Mouse (Mus musculus) C2C12 (cell line): ENCODE results near the gene 4930595M18Rik. TPM values are rescaled to one million over a fixed set of nuclear protein-coding genes. Genes with fewer than 3 reads are reported as not detected.

ENCODE experiments used
- H3K27me3 ChIP-seq: one replicate; pipeline ENCODE4 v1.6.1; 2011; ENCODE audit not compliant: control insufficient read depth, insufficient read depth, insufficient read length
- H3K36me3 ChIP-seq: one replicate; pipeline ENCODE4 v1.6.1; 2011; ENCODE audit not compliant: control insufficient read depth, insufficient read depth
- H3K4me3 ChIP-seq: one replicate; pipeline ENCODE4 v1.5.1; 2011; ENCODE audit warnings: mild to moderate bottlenecking, control low read depth; ENCODE audit not compliant: poor library complexity, insufficient read depth, severe bottlenecking
- H3K79me2 ChIP-seq: one replicate; pipeline ENCODE4 v1.6.1; 2011; ENCODE audit not compliant: control insufficient read depth, insufficient read depth
- H3K79me3 ChIP-seq: one replicate; pipeline ENCODE4 v1.6.1; 2011; ENCODE audit warnings: low read depth, control low read depth
- H3ac ChIP-seq: one replicate; pipeline ENCODE3; 2011; ENCODE audit warnings: low read depth; ENCODE audit not compliant: control insufficient read depth, insufficient read length
- CEBPB ChIP-seq: IDR thresholded peaks from one replicate; pipeline ENCODE4 v1.6.1; 2011; ENCODE audit warnings: low read depth, mild to moderate bottlenecking, control low read depth, moderate library complexity
- CTCF ChIP-seq: IDR thresholded peaks from one replicate; pipeline ENCODE4 v1.5.1; 2011; ENCODE audit not compliant: control insufficient read depth, insufficient read depth, insufficient read length
- FOSL1 ChIP-seq: IDR thresholded peaks from one replicate; pipeline ENCODE4 v1.8.0; 2011; ENCODE audit warnings: mild to moderate bottlenecking, low read length; ENCODE audit not compliant: poor library complexity, insufficient read depth, severe bottlenecking
- MAX ChIP-seq: IDR thresholded peaks from one replicate; pipeline ENCODE4 v1.6.1; 2011; ENCODE audit warnings: mild to moderate bottlenecking, control low read depth
- MYOD1 ChIP-seq: IDR thresholded peaks from one replicate; pipeline ENCODE4 v1.6.1; 2011; ENCODE audit warnings: low read depth; ENCODE audit not compliant: control insufficient read depth, insufficient read length
- MYOG ChIP-seq: IDR thresholded peaks from one replicate; pipeline ENCODE4 v1.6.1; 2011; ENCODE audit not compliant: control insufficient read depth, insufficient read length; ENCODE audit errors: extremely low read depth
- USF1 ChIP-seq: IDR thresholded peaks from one replicate; pipeline ENCODE4 v1.6.1; 2011; ENCODE audit warnings: low read depth, mild to moderate bottlenecking, control low read depth, moderate library complexity
- long read RNA-seq, 2 experiments: library from polyadenylated mRNA; unstranded; transcript quantifications; one replicate each; pipeline ENCODE4 v2.0.0; 2019 to 2020
- polyA plus RNA-seq: library from polyadenylated mRNA; unstranded; fragments of >200 nt; fragmentation: generic; extraction: Trizol; gene quantifications from one replicate; pipeline ENCODE4 v1.2.1, GENCODE M21; 2012; ENCODE audit warnings: missing spikeins

4930595M18Rik gene
- not detected for polyA plus RNA-seq
- long read RNA-seq, experiment 1, result 0 reads
- long read RNA-seq, experiment 2, result 0 reads

GRCm38 (mm10) chrX:81458021-81458420, at the start of gene 4930595M18Rik:
TSS of gene 4930595M18Rik (minus strand) at chrX:81458121.
- TF ChIP-seq MYOD1 (no peak), MYOG (no peak), CEBPB (no peak), MAX (no peak), FOSL1 (no peak), USF1 (no peak), CTCF (no peak)
- Histone ChIP-seq H3ac (no peak within 1 kb of the TSS), H3K79me3 (no peaks in the 10 kb centered on the region), H3K4me3 (no peak within 1 kb of the TSS), H3K27me3 (no peaks in the 10 kb centered on the region), H3K79me2 (no peaks in the 10 kb centered on the region), H3K36me3 (no peaks in the 10 kb centered on the region)

DNA sequence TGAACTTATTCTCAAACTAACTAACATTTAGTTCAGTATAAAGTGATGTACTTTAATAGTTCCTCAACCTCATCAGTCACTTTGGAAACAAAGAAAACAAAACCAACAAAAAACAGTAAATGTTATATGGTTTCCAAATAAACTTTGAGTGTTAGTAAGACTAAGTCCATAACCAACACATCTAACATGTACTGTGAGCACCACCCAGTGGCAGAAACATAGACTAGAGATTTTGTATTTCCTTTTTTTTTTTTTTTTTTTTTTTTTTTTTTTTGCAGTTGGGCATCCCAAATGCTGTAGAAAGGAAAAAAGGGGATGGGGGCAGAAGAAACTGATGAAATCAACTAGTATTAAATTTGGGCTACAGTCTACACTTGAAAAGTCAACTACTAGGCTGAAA, 14.6 kb upstream of the 4930595M18Rik start:
- H3K79me3 ChIP-seq, result no peaks in the 10 kb centered on the region
- TF ChIP-seq MYOG, result no peak
- TF ChIP-seq USF1, result no peak
- no peak for TF ChIP-seq CTCF
- TF ChIP-seq CEBPB, result no peak
- no peak for TF ChIP-seq MYOD1
- TF ChIP-seq MAX, result no peak
- TF ChIP-seq FOSL1, result no peak

More for the DNA sequence above, 14.6 kb upstream of the 4930595M18Rik start:
- no peaks in the 10 kb centered on the region for H3K27me3 ChIP-seq
- H3K4me3 ChIP-seq, result no peak overlapping the region
- H3K79me2 ChIP-seq, result no peaks in the 10 kb centered on the region
- H3K36me3 ChIP-seq, result no peaks in the 10 kb centered on the region
- H3ac ChIP-seq, result no peak overlapping the region
